Mouse (Mus musculus) heart, embryonic 11.5 days (tissue): ENCODE results near the gene Gm36176. TPM values are rescaled to one million over a fixed set of nuclear protein-coding genes. Genes with fewer than 3 reads are reported as not detected.

Experiments used
- ATAC-seq: fragments of 200-750 bp; cut with Nextera tagmentation; replicated peaks from 2 replicates; pipeline ENCODE4 v1.8.0; 2017; ENCODE audit warnings: moderate library complexity; ENCODE audit not compliant: insufficient number of reproducible peaks, low FRiP score, low TSS enrichment
- H3K27ac ChIP-seq: fragments of 300-500 bp; sonication (generic); 2 replicates; pipeline ENCODE4 v1.5.1; 2014; ENCODE audit warnings: mild to moderate bottlenecking, low read depth, low read length
- H3K27me3 ChIP-seq: fragments of 300-500 bp; sonication (generic); 2 replicates; pipeline ENCODE4 v1.6.1; 2014; ENCODE audit warnings: mild to moderate bottlenecking, low read length, mixed read lengths; ENCODE audit not compliant: control insufficient read depth, insufficient read depth
- H3K36me3 ChIP-seq: fragments of 300-500 bp; sonication (generic); 2 replicates; pipeline ENCODE4 v1.6.1; 2014; ENCODE audit warnings: mild to moderate bottlenecking, low read length, moderate library complexity, mixed read lengths; ENCODE audit not compliant: control insufficient read depth, insufficient read depth
- H3K4me1 ChIP-seq: fragments of 300-500 bp; sonication (generic); 2 replicates; pipeline ENCODE4 v1.6.1; 2014; ENCODE audit warnings: low read length; ENCODE audit not compliant: control insufficient read depth, insufficient read depth
- H3K4me2 ChIP-seq: fragments of 300-500 bp; sonication (generic); 2 replicates; pipeline ENCODE4 v1.6.1; 2014; ENCODE audit warnings: mild to moderate bottlenecking, moderate library complexity
- H3K4me3 ChIP-seq: fragments of 300-500 bp; sonication (generic); 2 replicates; pipeline ENCODE4 v1.5.1; 2014; ENCODE audit warnings: low read depth, low read length
- H3K9ac ChIP-seq: fragments of 300-500 bp; sonication (generic); 2 replicates; pipeline ENCODE4 v1.6.1; 2014; ENCODE audit warnings: mild to moderate bottlenecking, low read depth, low read length, moderate library complexity
- H3K9me3 ChIP-seq: fragments of 300-500 bp; sonication (generic); replicated peaks from 2 replicates; pipeline ENCODE4 v1.6.1; 2016; ENCODE audit warnings: low read length; ENCODE audit not compliant: control insufficient read depth
- WGBS: fragments of 180-500 bp; shearing (Covaris S2); extraction: QIAGEN DNeasy Blood & Tissue Kit; methylation state at CpG from one replicate; pipeline ENCODE4 v1.1.7; 2014; ENCODE audit not compliant: insufficient replicate concordance; 5-methylcytosine and 5-hydroxymethylcytosine counted together
- polyA plus RNA-seq: library from polyadenylated mRNA; unstranded; fragments of >200 nt; fragmentation: Nextera tagmentation; extraction: Ambion mirVana; gene quantifications from 2 replicates; pipeline ENCODE4 v1.2.1, GENCODE M21; 2014

Gm36176 gene
- polyA plus RNA-seq, 1 experiment from 2014 or later: not detected

DNA sequence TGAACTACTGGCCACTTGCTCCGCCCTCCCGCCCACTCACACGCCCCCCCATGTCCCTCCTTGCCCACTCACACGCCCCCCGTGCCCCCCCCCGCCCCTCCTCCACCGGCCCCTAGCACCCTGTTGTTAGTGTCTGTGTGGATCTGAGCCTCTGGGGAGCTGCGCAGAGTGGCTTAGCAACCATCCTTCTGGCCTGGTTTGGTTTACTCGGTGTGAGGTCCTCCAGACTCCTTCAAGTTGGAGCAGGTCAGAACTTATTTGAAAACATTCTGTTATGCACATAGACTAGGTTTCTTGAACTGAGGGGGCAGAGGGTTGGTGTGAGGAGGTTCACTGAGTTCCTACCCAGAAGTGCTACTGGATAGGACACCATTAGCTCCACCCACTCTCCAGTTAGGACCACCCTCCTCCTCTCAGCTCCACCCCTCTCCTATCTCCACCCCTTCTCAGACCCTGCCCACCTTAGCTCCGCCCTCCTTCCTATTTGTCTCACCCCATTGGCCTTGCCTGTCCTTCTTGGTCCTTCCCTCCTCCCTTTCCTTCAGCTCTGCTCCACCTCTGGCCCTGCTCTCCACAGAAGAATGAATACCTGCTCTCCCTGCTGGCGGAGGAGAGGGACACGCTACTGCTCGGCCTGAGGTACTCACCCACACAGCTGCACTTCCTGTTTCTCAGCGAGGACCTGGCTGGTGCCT lies 17.6 kb downstream of the Gm36176 start:
- Histone ChIP-seq H3K9ac (no peak overlapping the region), H3K36me3 (no peaks in the 10 kb centered on the region), H3K27ac (no peak overlapping the region), H3K9me3 (no peaks in the 10 kb centered on the region), H3K27me3 (no peaks in the 10 kb centered on the region), H3K4me2 (peak overlapping the region; percentile 45), H3K4me3 (0 out of 2 replicates have a peak overlapping the region, but pooled peaks have one; percentile 3), H3K4me1 (no peaks in the 10 kb centered on the region)
- whole genome bisulfite sequencing: 27% methylated on average over 13 of the region's 14 CpGs
- peak; percentile 46; the same call in 1 of the 2 replicates for ATAC-seq

- 23% methylated on average over 11 of the region's 11 CpGs for WGBS
- ATAC-seq: no peak
- Histone ChIP-seq H3K4me2 (peak overlapping the region; percentile 45), H3K9me3 (no peaks in the 10 kb centered on the region), H3K36me3 (no peaks in the 10 kb centered on the region), H3K9ac (no peak overlapping the region), H3K4me1 (no peaks in the 10 kb centered on the region), H3K27ac (no peak overlapping the region), H3K4me3 (0 out of 2 replicates have a peak overlapping the region, but pooled peaks have one; percentile 3), H3K27me3 (no peaks in the 10 kb centered on the region)
These were observed 18.1 kb downstream of the Gm36176 start for GRCm38 (mm10) chr10:77864762-77865143.

DNA sequence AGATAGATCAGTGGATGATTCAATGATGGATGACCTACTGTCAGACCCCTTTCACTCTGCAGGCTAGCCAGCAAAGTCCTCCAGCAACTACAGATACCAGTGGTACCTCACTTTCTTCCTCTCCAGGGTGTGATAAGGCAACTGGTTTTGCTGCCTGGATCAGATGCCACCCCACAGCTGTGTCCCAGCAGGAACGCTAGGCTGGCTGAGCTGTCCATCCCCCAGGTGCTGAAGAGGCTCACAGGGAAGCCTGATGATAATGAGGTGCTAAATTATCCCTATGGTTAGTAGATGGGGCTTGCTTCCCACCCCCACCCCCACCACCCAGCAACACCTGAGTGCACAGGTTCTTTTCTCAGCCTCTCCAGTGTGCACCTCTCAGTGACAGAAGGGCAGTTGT lies 20.9 kb downstream of the Gm36176 start:
- Histone ChIP-seq H3K36me3 (no peaks in the 10 kb centered on the region), H3K27me3 (no peaks in the 10 kb centered on the region), H3K9me3 (no peaks in the 10 kb centered on the region), H3K4me2 (no peak overlapping the region), H3K4me3 (no peak overlapping the region), H3K27ac (no peak overlapping the region), H3K9ac (no peak overlapping the region), H3K4me1 (no peaks in the 10 kb centered on the region)
- WGBS: 20% methylated on average over 1 of the region's 1 CpGs
- ATAC-seq: no peak

DNA sequence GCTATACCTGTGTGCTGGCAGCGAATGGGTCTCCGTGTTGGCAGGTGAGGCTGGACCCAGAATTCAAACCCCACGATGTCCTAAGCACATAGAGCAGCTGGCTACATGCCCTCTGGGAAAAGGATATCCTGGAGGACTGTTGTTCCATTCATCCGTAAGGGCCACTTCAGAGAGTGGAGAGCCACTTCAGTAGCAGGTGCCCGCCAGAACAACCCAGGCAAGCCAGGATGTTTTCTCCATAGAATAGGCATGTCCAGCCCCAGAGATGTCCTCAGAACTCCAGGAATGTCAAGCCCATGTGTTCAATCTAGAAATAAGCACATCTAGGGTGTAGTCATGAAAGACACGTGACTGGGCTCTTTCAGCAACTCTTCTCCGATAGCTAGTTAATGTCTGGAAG lies 23.0 kb downstream of the Gm36176 start:
- Histone ChIP-seq H3K27ac (no peak overlapping the region), H3K9ac (no peak overlapping the region), H3K4me2 (no peak overlapping the region), H3K4me3 (no peak overlapping the region), H3K36me3 (no peaks in the 10 kb centered on the region), H3K9me3 (no peaks in the 10 kb centered on the region), H3K27me3 (no peaks in the 10 kb centered on the region), H3K4me1 (no peaks in the 10 kb centered on the region)
- 73% methylated on average over 7 of the region's 7 CpGs for WGBS
- ATAC-seq: no peak

DNA sequence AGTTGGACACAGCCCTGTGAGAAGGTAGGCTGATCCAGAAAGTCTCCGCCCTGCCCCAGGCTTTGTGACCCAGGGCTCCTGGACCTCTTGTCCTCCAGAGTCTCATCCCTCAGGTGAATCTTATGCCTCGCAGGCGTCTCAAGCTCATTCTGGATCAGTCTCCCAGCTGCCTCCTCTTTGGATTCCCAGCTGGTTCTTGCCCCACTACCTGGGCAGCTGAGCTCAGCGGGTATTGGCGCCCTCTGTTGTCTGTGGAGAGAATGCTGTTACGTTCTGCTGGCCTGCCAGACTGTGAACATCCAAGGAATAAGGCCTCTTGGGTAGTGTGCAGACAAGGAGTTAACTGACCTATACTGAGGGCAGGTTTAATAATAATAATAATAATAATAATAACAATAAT lies 32.4 kb downstream of the Gm36176 start:
- Histone ChIP-seq H3K4me3 (no peak overlapping the region), H3K27me3 (no peaks in the 10 kb centered on the region), H3K27ac (no peak overlapping the region), H3K9me3 (no peaks in the 10 kb centered on the region), H3K9ac (no peak overlapping the region), H3K36me3 (no peaks in the 10 kb centered on the region), H3K4me2 (no peak overlapping the region), H3K4me1 (no peaks in the 10 kb centered on the region)
- WGBS: 54% methylated on average over 6 of the region's 6 CpGs
- ATAC-seq: no peak

DNA sequence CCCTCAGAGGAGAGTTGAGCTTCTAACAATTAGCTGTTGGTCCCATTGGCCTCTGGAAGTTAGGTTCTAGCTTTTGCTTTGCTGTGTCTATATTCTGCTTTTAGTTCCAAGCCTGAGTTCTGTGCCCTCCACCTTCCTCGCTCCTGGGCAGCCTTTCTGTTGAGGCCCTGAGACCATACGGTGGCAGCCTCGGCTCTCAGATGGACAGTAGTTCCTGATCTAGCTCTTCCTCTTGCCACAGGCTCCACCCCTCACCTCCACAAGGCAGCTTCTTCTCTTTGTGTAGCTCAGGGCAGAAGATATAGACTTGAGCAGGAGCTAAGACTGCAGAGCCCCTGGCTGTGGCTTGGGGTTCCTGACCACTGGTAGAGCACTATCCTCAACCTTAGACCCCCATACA lies 33.7 kb downstream of the Gm36176 start:
- WGBS: 57% methylated on average over 3 of the region's 3 CpGs

GRCm38 (mm10) chr10:77882553-77882952 lies 36.0 kb downstream of the Gm36176 start:
- WGBS: 72% methylated on average over 5 of the region's 5 CpGs
- no peak overlapping the region for H3K4me3 ChIP-seq
- H3K9ac ChIP-seq: no peak overlapping the region
- peaks cover 4% of the 10 kb centered on the region; the same call in 1 of the 2 replicates for H3K27me3 ChIP-seq
- no peaks in the 10 kb centered on the region for H3K4me1 ChIP-seq
- H3K36me3 ChIP-seq: no peaks in the 10 kb centered on the region
- no peak overlapping the region for H3K4me2 ChIP-seq
- H3K27ac ChIP-seq: no peak overlapping the region
- ATAC-seq: no peak
- H3K9me3 ChIP-seq: no peaks in the 10 kb centered on the region

More for the DNA sequence above, 33.7 kb downstream of the Gm36176 start:
- Histone ChIP-seq H3K36me3 (no peaks in the 10 kb centered on the region), H3K4me1 (no peaks in the 10 kb centered on the region), H3K9me3 (no peaks in the 10 kb centered on the region), H3K27me3 (no peaks in the 10 kb centered on the region), H3K4me3 (no peak overlapping the region), H3K27ac (no peak overlapping the region), H3K9ac (no peak overlapping the region), H3K4me2 (no peak overlapping the region)
- no peak for ATAC-seq

DNA sequence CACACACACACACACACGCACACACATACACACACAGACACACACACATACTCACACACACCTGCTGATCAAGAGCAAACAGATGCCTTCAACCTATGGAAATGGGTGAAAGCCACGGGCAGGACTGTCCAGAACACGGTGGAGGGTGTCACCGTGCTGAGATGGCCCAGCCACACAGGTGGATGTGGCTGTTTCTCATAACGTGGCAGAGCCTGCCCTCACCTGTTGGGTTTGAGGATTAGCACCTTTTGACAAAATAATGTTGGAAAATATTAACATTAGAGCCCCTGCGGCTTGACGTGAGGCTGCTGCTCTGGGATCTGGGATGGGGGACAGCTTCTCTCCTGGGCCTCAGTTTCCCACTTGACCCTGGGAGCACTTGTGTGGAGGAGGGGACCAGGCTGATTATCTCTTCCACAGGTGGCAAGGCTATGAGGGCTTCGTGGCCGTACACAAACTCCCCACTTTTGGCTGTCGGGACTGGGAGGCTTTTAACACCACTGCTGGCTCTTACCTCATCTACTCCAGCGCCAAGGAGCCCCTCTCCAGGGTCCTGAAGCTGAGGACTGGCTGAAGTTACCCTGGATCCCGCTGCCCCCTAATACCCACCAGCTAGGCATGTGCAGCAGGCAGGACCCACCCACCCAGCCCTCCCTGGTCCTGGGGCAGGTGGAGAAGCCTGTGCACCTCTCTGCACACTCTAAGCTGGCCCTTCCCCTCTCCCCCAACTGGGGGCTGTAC lies 39.6 kb downstream of the Gm36176 start:
- no peaks in the 10 kb centered on the region; the same call in 1 of the 2 replicates for H3K9me3 ChIP-seq
- WGBS: 45% methylated on average over 12 of the region's 12 CpGs
- no peaks in the 10 kb centered on the region for H3K4me1 ChIP-seq
- no peak overlapping the region for H3K27ac ChIP-seq
- no peak overlapping the region for H3K4me2 ChIP-seq
- H3K36me3 ChIP-seq: no peaks in the 10 kb centered on the region
- no peak overlapping the region for H3K4me3 ChIP-seq
- H3K27me3 ChIP-seq: peaks cover 4% of the 10 kb centered on the region; the same call in 1 of the 2 replicates
- H3K9ac ChIP-seq: no peak overlapping the region
- ATAC-seq: no peak
